Mouse (Mus musculus) lung, postnatal 36 days (tissue): ENCODE measurements at regions not wholly inside any gene's neighbourhood (a gene's known extent, or its start where the extent isn't known, plus 50 kb on each side); places are given as distances from the start of the nearest gene placed in this dataset.

Experiments used
- DNase-seq: peaks from one replicate; pipeline ENCODE4 v3.0.0; 2022; ENCODE audit warnings: mixed read lengths

DNA sequence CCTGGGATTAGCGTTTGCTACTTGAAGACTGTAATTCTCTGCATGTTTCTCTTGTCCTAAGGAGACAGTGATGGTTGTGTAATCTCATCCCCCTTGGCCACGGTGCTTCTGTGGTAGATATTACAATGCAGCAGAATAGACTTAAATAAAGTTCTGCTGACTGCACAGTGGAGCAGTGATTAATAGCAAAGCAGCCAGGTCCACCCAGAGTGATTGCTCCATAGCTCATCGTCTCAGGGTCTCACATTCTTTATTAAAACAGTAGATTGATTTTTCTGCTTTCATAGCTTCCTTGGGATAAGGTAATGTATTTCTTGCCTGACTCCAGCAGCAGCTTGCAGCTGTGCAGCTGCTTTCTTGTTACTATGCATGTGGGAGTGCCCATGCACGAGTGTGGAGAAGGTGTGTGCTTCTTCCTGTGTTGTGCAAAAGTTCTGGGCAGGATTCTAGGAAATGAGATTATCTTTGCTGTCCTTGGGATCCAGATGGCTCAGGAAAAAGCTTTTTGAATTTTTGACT lies 169.9 kb upstream of the Plppr1 start:
- no peak for DNase-seq

- DNase-seq: no peak
Observed at GRCm38 (mm10) chr4:48904551-48904950, 154.5 kb upstream of the Plppr1 start.

GRCm38 (mm10) chr4:48905196-48905867 lies 153.7 kb upstream of the Plppr1 start:
- DNase-seq: no peak

DNA sequence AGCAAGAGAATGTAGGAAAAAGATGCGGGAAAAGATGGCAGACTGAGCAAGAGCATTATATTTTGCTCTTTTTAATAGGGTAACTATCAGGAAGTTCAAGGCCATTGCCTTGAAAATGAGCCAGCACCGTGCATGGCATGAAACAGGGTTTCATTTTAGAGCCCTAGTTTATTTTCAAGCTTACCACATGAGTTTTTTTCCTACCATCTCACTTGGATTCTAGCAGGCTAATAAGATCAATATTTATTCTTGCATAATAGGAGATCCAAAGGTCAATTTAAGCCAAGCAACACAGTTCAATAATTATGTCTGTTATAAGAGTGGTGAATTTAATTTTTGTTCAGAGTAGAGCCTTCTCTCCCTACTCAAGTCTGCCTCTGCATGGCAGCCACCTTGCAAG lies 149.9 kb upstream of the Plppr1 start:
- no peak for DNase-seq

GRCm38 (mm10) chr4:48913301-48913700 lies 145.8 kb upstream of the Plppr1 start:
- no peak for DNase-seq

DNA sequence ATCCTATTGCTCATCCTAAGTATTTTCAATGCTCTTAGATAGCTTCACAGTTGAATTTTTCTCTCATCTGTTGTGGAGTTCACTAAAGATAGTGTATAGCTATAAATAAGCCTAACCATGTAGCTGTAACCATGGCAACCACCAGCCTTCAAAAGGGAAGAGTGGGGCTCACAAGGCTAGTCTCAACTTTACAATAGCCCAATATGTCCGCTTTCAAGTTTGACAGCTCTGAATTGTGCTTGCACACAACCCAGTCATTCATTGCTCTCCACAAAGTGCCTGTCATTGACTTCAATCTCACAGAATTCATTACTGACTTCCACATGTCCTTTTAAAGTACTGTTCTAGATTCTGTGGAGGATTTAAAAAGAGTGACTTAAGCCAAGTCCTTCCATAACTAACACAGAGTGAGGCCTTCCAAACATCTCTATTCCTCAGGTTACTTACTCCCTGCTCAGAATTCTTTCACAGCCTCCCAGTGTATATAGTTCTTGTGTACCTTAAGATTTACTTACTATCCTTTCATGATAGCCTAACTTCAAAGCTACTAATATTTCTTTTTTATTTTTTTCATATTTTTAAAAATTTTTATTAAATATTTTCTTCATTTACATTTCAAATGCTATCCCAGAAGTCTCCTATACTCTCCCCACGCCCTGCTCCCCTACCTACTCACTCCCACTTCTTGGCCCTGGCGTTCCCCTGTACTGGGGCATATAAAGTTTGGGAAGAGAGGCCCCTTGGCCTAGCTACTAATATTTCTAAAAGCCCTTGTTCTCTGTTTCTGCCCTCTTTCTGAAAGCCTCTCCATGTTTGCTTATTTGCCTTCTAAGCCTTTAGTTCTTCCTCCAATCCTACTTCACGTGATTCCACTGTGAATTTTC lies 134.3 kb upstream of the Plppr1 start:
- no peak for DNase-seq

DNA sequence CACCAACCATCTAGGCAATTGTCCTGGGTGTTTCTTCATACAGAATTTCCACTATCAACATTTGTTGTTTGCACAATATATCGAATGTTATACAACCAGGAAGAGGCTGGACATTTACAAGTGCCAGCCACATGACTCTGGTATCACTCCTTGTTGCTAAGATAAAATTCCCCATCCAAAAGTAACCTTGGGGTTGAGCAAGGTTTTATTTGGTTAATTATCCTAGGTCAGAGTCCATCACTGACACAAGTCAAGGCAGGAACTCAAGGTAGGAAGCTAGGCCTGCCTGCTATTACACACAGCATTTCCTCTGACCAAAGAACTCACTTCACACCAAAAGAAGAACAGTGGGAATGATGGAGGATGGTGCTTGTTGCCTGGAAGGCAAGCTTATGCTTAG lies 120.7 kb upstream of the Plppr1 start:
- DNase-seq: no peak

DNA sequence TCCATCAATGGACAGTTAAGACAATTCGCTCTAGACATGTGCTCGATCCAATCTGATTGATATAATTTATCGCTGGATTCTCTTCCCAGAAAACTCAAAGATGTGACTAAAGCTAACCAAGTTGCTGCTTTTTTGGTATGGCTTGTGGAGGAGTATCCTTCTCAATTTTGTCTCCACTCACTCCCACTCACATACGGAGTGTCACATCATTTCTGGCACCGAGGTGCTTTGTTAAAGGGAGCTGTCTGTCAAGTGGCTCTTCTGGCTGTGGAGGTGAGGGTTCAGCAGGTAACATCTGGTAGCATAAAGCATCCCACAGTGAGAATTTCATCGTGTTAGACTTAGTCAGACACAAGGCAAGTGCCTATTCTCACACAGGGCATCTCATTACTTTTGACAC lies 120.2 kb upstream of the Plppr1 start:
- no peak for DNase-seq

DNA sequence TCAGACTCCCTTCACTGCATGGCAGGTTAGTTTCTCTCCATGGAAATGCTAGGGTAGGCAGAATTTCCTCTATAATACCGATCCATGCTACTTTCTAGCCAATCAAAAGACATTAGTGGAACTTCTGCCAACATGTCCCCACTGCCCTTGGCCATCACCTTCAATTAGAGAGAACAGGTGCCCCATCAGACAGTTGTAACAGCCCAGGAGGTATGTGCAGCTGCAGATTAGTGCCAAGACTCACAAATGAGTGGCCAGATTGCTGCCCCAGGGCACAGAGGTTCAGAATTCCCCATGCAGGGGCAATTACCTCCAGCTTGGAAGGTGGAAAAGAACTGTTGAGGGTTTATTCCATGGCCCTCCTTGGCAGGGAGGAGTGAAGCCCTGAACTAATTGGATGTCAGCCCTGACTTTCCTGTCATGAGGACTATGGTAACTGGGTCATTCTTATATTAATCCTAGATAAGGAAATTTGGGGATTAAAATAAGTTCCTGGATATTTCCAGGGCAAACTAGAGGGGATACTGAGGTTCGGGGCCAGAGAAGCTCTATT lies 113.7 kb upstream of the Plppr1 start:
- no peak for DNase-seq

DNA sequence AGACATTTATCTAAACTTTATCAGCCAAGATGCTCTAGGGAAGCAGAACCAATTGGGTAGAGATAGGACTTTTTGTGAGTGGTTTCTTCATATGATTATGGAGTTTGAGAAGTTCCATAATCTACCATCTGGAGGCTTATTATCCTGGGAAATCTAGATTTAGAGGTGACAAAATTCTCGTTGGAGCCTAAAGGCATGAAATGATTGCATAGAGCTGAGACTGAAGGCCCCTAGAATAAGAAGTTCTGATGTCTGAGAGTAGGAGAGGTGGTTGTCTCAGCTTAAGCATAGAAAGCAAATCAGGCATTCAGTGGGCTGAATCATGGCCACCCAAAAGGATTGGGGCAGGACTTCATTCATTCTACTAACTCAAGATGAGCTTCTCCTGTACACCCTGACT lies 106.1 kb upstream of the Plppr1 start:
- no peak for DNase-seq

DNA sequence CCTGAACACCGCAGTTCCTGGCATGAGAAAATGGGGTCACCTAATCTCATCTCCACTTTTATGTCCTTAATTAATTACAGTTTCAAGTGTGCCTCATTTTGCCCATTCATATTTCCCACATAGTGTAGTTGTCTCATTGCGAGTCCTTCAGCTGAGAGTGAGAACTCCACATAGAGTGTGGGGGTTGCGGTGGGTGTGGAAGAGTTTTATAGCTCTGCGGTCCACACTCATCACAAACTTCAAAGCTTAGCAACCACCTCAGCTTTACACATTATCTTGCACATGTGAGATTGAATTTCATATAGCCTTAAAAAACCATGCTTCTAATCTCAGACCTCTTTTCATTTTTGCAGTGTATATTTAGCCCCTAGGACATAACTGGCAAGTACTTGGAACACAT lies 83.3 kb upstream of the Plppr1 start:
- DNase-seq: no peak

GRCm38 (mm10) chr4:48992021-48992420 lies 67.1 kb upstream of the Plppr1 start:
- no peak for DNase-seq
